Mouse (Mus musculus) MEL (cell line): ENCODE measurements at regions not wholly inside any gene's neighbourhood (a gene's known extent, or its start where the extent isn't known, plus 50 kb on each side); places are given as distances from the start of the nearest gene placed in this dataset.

Experiments
- DNase-seq: peaks from one replicate; pipeline ENCODE4 v3.0.0; 2011; ENCODE audit warnings: low read depth, low spot score
- H3K27ac ChIP-seq: 2 replicates; pipeline ENCODE4 v1.5.1; 2012; ENCODE audit warnings: low read depth, mild to moderate bottlenecking, control low read depth, low read length, moderate library complexity; ENCODE audit not compliant: control insufficient read depth
- H3K27me3 ChIP-seq, 2 experiments: fragments of 150-350 bp in 1 of 2; sonication (generic) in 1 of 2; 2 replicates each; pipeline ENCODE4 v1.6.1; 2012; ENCODE audit warnings: low read length in 2 of 2, mild to moderate bottlenecking in 2 of 2, improper control_type of control experiment in 1 of 2, moderate library complexity in 1 of 2; ENCODE audit not compliant: insufficient read depth in 2 of 2, control insufficient read depth in 1 of 2
- H3K36me3 ChIP-seq, 2 experiments: 2 replicates each; pipeline ENCODE4 v1.6.1; 2012 to 2014; ENCODE audit warnings: low read length in 2 of 2, improper control_type of control experiment in 1 of 2, inconsistent platforms in 1 of 2, mild to moderate bottlenecking in 1 of 2; ENCODE audit not compliant: insufficient read depth in 2 of 2, control insufficient read depth in 1 of 2
- H3K4me1 ChIP-seq, 2 experiments: fragments of 150-350 bp in 1 of 2; sonication (generic) in 1 of 2; 2 replicates each; pipeline ENCODE4 v1.6.1; 2012; ENCODE audit warnings: low read length in 2 of 2, improper control_type of control experiment in 1 of 2, mild to moderate bottlenecking in 1 of 2; ENCODE audit not compliant: insufficient read depth in 2 of 2, control insufficient read depth in 1 of 2
- H3K4me3 ChIP-seq, 2 experiments: fragments of 150-350 bp in 1 of 2; sonication (generic) in 1 of 2; 2 replicates each; pipeline ENCODE4 v1.5.1; 2012; ENCODE audit warnings: low read depth in 2 of 2, low read length in 2 of 2, mild to moderate bottlenecking in 2 of 2, moderate library complexity in 2 of 2, control low read depth in 1 of 2, improper control_type of control experiment in 1 of 2; ENCODE audit not compliant: control insufficient read depth in 1 of 2, insufficient read depth in 1 of 2
- H3K79me2 ChIP-seq: 2 replicates; pipeline ENCODE4 v1.6.1; 2012; ENCODE audit warnings: mild to moderate bottlenecking, low read length, moderate library complexity; ENCODE audit not compliant: control insufficient read depth, poor library complexity, insufficient read depth
- H3K9ac ChIP-seq: 2 replicates; pipeline ENCODE4 v1.6.1; 2012; ENCODE audit warnings: low read depth, mild to moderate bottlenecking, control low read depth, low read length, moderate library complexity; ENCODE audit not compliant: control insufficient read depth, poor library complexity, severe bottlenecking
- H3K9me3 ChIP-seq: fragments of 150-350 bp; sonication (generic); replicated peaks from 2 replicates; pipeline ENCODE4 v1.6.1; 2012; ENCODE audit warnings: mild to moderate bottlenecking, low read length, improper control_type of control experiment, moderate library complexity; ENCODE audit not compliant: insufficient read depth
- ELF1 ChIP-seq: IDR thresholded peaks from 2 replicates; pipeline ENCODE4 v1.6.1; 2014; ENCODE audit warnings: low read depth, mild to moderate bottlenecking, inconsistent platforms, low read length, improper control_type of control experiment, moderate library complexity
- ETS1 ChIP-seq: IDR thresholded peaks from 2 replicates; pipeline ENCODE4 v1.6.1; 2012; ENCODE audit warnings: low read depth, mild to moderate bottlenecking, inconsistent platforms, low read length, improper control_type of control experiment, moderate library complexity
- GATA1 ChIP-seq: IDR thresholded peaks from 2 replicates; pipeline ENCODE4 v1.6.1; 2011; ENCODE audit warnings: low read depth, low read length, improper control_type of control experiment
- HCFC1 ChIP-seq: IDR thresholded peaks from 2 replicates; pipeline ENCODE4 v1.6.1; 2012; ENCODE audit warnings: low read depth, mild to moderate bottlenecking, inconsistent platforms, low read length, improper control_type of control experiment, moderate library complexity
- JUND ChIP-seq: IDR thresholded peaks from 2 replicates; pipeline ENCODE4 v1.6.1; 2011; ENCODE audit warnings: low read depth, mild to moderate bottlenecking, improper control_type of control experiment, low read length
- MAX ChIP-seq: IDR thresholded peaks from 2 replicates; pipeline ENCODE4 v1.6.1; 2011; ENCODE audit warnings: low read length, improper control_type of control experiment
- MAZ ChIP-seq: IDR thresholded peaks from 2 replicates; pipeline ENCODE4 v1.6.1; 2012; ENCODE audit warnings: low read depth, mild to moderate bottlenecking, inconsistent platforms, low read length, improper control_type of control experiment
- MYB ChIP-seq: IDR thresholded peaks from 2 replicates; pipeline ENCODE4 v1.6.1; 2011; ENCODE audit warnings: mild to moderate bottlenecking, low read depth, low read length, improper control_type of control experiment
- MYC ChIP-seq: IDR thresholded peaks from 2 replicates; pipeline ENCODE4 v1.6.1; 2011; ENCODE audit warnings: low read depth, mild to moderate bottlenecking, low read length, improper control_type of control experiment, moderate library complexity
- NRF1 ChIP-seq: IDR thresholded peaks from 2 replicates; pipeline ENCODE4 v1.6.1; 2014; ENCODE audit warnings: low read depth, mild to moderate bottlenecking, inconsistent platforms, low read length, improper control_type of control experiment, moderate library complexity; ENCODE audit not compliant: poor library complexity, insufficient read depth, severe bottlenecking
- POLR2A ChIP-seq, 2 experiments: IDR thresholded peaks; 2 replicates each; pipeline ENCODE4 v1.6.1; 2011 to 2012; ENCODE audit warnings: low read length in 2 of 2, mild to moderate bottlenecking in 2 of 2, control low read depth in 1 of 2, improper control_type of control experiment in 1 of 2, low read depth in 1 of 2, moderate library complexity in 1 of 2; ENCODE audit not compliant: control insufficient read depth in 1 of 2, insufficient read depth in 1 of 2, poor library complexity in 1 of 2
- POLR2AphosphoS2 ChIP-seq: IDR thresholded peaks from 2 replicates; pipeline ENCODE4 v1.6.1; 2011; ENCODE audit warnings: low read length, improper control_type of control experiment
- POLR2AphosphoS5 ChIP-seq: IDR thresholded peaks from 2 replicates; pipeline ENCODE4 v1.6.1; 2012; ENCODE audit warnings: low read depth, borderline replicate concordance, mild to moderate bottlenecking, inconsistent platforms, low read length, moderate library complexity, mixed read lengths
- RAD21 ChIP-seq: IDR thresholded peaks from 2 replicates; pipeline ENCODE4 v1.6.1; 2011; ENCODE audit warnings: mild to moderate bottlenecking, low read depth, low read length, improper control_type of control experiment
- SIN3A ChIP-seq: IDR thresholded peaks from 2 replicates; pipeline ENCODE4 v1.6.1; 2012; ENCODE audit warnings: low read length, improper control_type of control experiment, inconsistent platforms
- SMC3 ChIP-seq: IDR thresholded peaks from 2 replicates; pipeline ENCODE4 v1.6.1; 2011; ENCODE audit warnings: low read depth, low read length, improper control_type of control experiment
- TAL1 ChIP-seq: IDR thresholded peaks from 2 replicates; pipeline ENCODE4 v1.6.1; 2012; ENCODE audit warnings: mild to moderate bottlenecking, inconsistent platforms, low read length, moderate library complexity, mixed read lengths
- TBP ChIP-seq: IDR thresholded peaks from 2 replicates; pipeline ENCODE4 v1.8.0; 2011; ENCODE audit warnings: low read depth, low read length, improper control_type of control experiment
- TCF12 ChIP-seq: IDR thresholded peaks from 2 replicates; pipeline ENCODE4 v1.6.1; 2014; ENCODE audit warnings: low read depth, mild to moderate bottlenecking, inconsistent platforms, low read length, improper control_type of control experiment, moderate library complexity
- UBTF ChIP-seq: IDR thresholded peaks from 2 replicates; pipeline ENCODE4 v1.6.1; 2012; ENCODE audit warnings: low read depth, mild to moderate bottlenecking, inconsistent platforms, low read length, improper control_type of control experiment, moderate library complexity, borderline replicate concordance; ENCODE audit not compliant: insufficient read depth
- USF1 ChIP-seq: IDR thresholded peaks from 2 replicates; pipeline ENCODE4 v1.6.1; 2014; ENCODE audit warnings: low read depth, mild to moderate bottlenecking, inconsistent platforms, low read length, improper control_type of control experiment, moderate library complexity
- ZC3H11A ChIP-seq: IDR thresholded peaks from 2 replicates; pipeline ENCODE4 v1.6.1; 2012; ENCODE audit warnings: low read depth, mild to moderate bottlenecking, inconsistent platforms, low read length, improper control_type of control experiment
- ZKSCAN1 ChIP-seq: IDR thresholded peaks from 2 replicates; pipeline ENCODE4 v1.6.1; 2012; ENCODE audit warnings: low read depth, mild to moderate bottlenecking, inconsistent platforms, low read length, improper control_type of control experiment, moderate library complexity

- H3K27ac ChIP-seq, result no peak overlapping the region
- H3K4me1 ChIP-seq, result no peaks in the 10 kb centered on the region
- no peaks in the 10 kb centered on the region for H3K79me2 ChIP-seq
- H3K4me3 ChIP-seq, result no peak overlapping the region
- no peaks in the 10 kb centered on the region for H3K36me3 ChIP-seq
- DNase-seq, result no peak
- TF ChIP-seq JUND, result no peak
- TF ChIP-seq SIN3A, result no peak
- TF ChIP-seq MYC, result no peak
- no peak for TF ChIP-seq NRF1
- TF ChIP-seq POLR2A (IDR thresholded peaks at IDR 0.05; ENCODE audit: control insufficient read depth in 1 of 2, insufficient read depth in 1 of 2, low read depth in 1 of 2, low read length in 2 of 2, poor library complexity in 1 of 2), result no peak
- TF ChIP-seq HCFC1, result no peak
- TF ChIP-seq POLR2AphosphoS2, result no peak
- TF ChIP-seq TCF12, result no peak
- no peak for TF ChIP-seq RAD21
- TF ChIP-seq MAX, result no peak
- TF ChIP-seq MAZ, result no peak
- no peak for TF ChIP-seq POLR2AphosphoS5
- no peak for TF ChIP-seq ELF1
- TF ChIP-seq TAL1, result no peak
- no peak for TF ChIP-seq MYB
- no peak overlapping the region for H3K9ac ChIP-seq
- no peaks in the 10 kb centered on the region for H3K27me3 ChIP-seq
- no peaks in the 10 kb centered on the region for H3K9me3 ChIP-seq
Observed at GRCm38 (mm10) chr3:99602679-99603078, 282.5 kb upstream of the Spag17 start.

GRCm38 (mm10) chr3:99632309-99632708 is 252.9 kb upstream of the Spag17 start:
- Histone ChIP-seq H3K4me3 (no peak overlapping the region), H3K9me3 (no peaks in the 10 kb centered on the region), H3K4me1 (no peaks in the 10 kb centered on the region), H3K27ac (no peak overlapping the region), H3K79me2 (no peaks in the 10 kb centered on the region), H3K9ac (no peak overlapping the region), H3K36me3 (no peaks in the 10 kb centered on the region), H3K27me3 (no peaks in the 10 kb centered on the region)
- no peak for DNase-seq
- no peak for TF ChIP-seq USF1
- no peak for TF ChIP-seq HCFC1
- TF ChIP-seq SMC3, result no peak
- no peak for TF ChIP-seq JUND
- TF ChIP-seq ZKSCAN1, result no peak
- TF ChIP-seq GATA1, result no peak
- TF ChIP-seq MAX, result no peak
- TF ChIP-seq TBP, result no peak
- no peak for TF ChIP-seq ZC3H11A
- no peak for TF ChIP-seq ETS1
- no peak for TF ChIP-seq POLR2A (IDR thresholded peaks at IDR 0.05; ENCODE audit: control insufficient read depth in 1 of 2, insufficient read depth in 1 of 2, low read depth in 1 of 2, low read length in 2 of 2, poor library complexity in 1 of 2)
- TF ChIP-seq UBTF, result no peak
- no peak for TF ChIP-seq SIN3A
- TF ChIP-seq POLR2AphosphoS5, result no peak
